Mouse (Mus musculus): ENCODE results near the gene Vmn2r77. TPM values are rescaled to one million over a fixed set of nuclear protein-coding genes. Genes with fewer than 3 reads are reported as not detected.
"Not testable (repeated sequence)": the region's sequence is repeated elsewhere in the genome, so short reads cannot be mapped to it uniquely, and the experiment has no call there.

The Vmn2r77 gene
- not detected in 2 replicates for polyA plus RNA-seq (2014; fragmentation: Nextera tagmentation; extraction: Ambion mirVana)

GRCm38 (mm10) chr7:86794727-86795126 is at the start of gene Vmn2r77:
Gene Vmn2r77 (plus strand): TSS chr7:86795027.
- DNase-seq (ENCODE audit: low spot score), result no peak
- no peaks in the 10 kb centered on the region for H3K4me1 ChIP-seq (replicated peaks; ENCODE audit: control insufficient read depth, insufficient read depth, low read length)
- H3K9ac ChIP-seq, result no peak within 1 kb of the TSS
- no peak within 1 kb of the TSS for H3K4me3 ChIP-seq (replicated peaks; ENCODE audit: low read length)
- no peak within 1 kb of the TSS for H3K4me2 ChIP-seq (replicated peaks)
- H3K36me3 ChIP-seq (replicated peaks; ENCODE audit: control insufficient read depth, insufficient read depth), result no peaks in the 10 kb centered on the region
- no peak within 1 kb of the TSS for H3K27ac ChIP-seq
- no peaks in the 10 kb centered on the region for H3K27me3 ChIP-seq (ENCODE audit: control insufficient read depth, insufficient read depth, low read length)
- no peak for ATAC-seq (ENCODE audit: low FRiP score)
- no peaks in the 10 kb centered on the region for H3K9me3 ChIP-seq (ENCODE audit: control insufficient read depth, low read length)

GRCm38 (mm10) chr7:86760751-86761150 is 34.1 kb upstream of the Vmn2r77 start:
- WGBS, result 87% methylated on average over 1 of the region's 1 CpGs
- no peak for ATAC-seq (ENCODE audit: low FRiP score)
- no peak overlapping the region for H3K27ac ChIP-seq

GRCm38 (mm10) chr7:86764628-86765027 is 30.2 kb upstream of the Vmn2r77 start:
- H3K9me3 ChIP-seq (ENCODE audit: control insufficient read depth, low read length), result no peaks in the 10 kb centered on the region
- no peaks in the 10 kb centered on the region for H3K36me3 ChIP-seq (replicated peaks; ENCODE audit: control insufficient read depth, insufficient read depth)
- H3K4me2 ChIP-seq (replicated peaks), result no peak overlapping the region
- no peaks in the 10 kb centered on the region for H3K4me1 ChIP-seq (replicated peaks; ENCODE audit: control insufficient read depth, insufficient read depth, low read length)
- ATAC-seq (ENCODE audit: low FRiP score) (no peak), DNase-seq (ENCODE audit: low spot score) (no peak)
- H3K27me3 ChIP-seq (ENCODE audit: control insufficient read depth, insufficient read depth, low read length), result no peaks in the 10 kb centered on the region
- H3K4me3 ChIP-seq (replicated peaks; ENCODE audit: low read length), result no peak overlapping the region
- no peak overlapping the region for H3K9ac ChIP-seq
- no peak overlapping the region for H3K27ac ChIP-seq

More at GRCm38 (mm10) chr7:86760751-86761150, 34.1 kb upstream of the Vmn2r77 start:
- Histone ChIP-seq H3K9ac (no peak overlapping the region), H3K4me1 (replicated peaks; ENCODE audit: control insufficient read depth, insufficient read depth, low read length) (no peaks in the 10 kb centered on the region), H3K27me3 (ENCODE audit: control insufficient read depth, insufficient read depth, low read length) (no peaks in the 10 kb centered on the region), H3K4me3 (replicated peaks; ENCODE audit: low read length) (no peak overlapping the region), H3K4me2 (replicated peaks) (no peak overlapping the region), H3K36me3 (replicated peaks; ENCODE audit: control insufficient read depth, insufficient read depth) (no peaks in the 10 kb centered on the region), H3K9me3 (ENCODE audit: control insufficient read depth, low read length) (no peaks in the 10 kb centered on the region)
- DNase-seq (ENCODE audit: low spot score), result no peak

GRCm38 (mm10) chr7:86771621-86772020 is 23.2 kb upstream of the Vmn2r77 start:
- Histone ChIP-seq H3K36me3 (replicated peaks; ENCODE audit: control insufficient read depth, insufficient read depth) (no peaks in the 10 kb centered on the region), H3K4me2 (replicated peaks) (no peak overlapping the region), H3K4me3 (replicated peaks; ENCODE audit: low read length) (no peak overlapping the region), H3K27ac (no peak overlapping the region), H3K27me3 (ENCODE audit: control insufficient read depth, insufficient read depth, low read length) (no peaks in the 10 kb centered on the region), H3K9ac (no peak overlapping the region), H3K9me3 (ENCODE audit: control insufficient read depth, low read length) (no peaks in the 10 kb centered on the region), H3K4me1 (replicated peaks; ENCODE audit: control insufficient read depth, insufficient read depth, low read length) (0 out of 2 replicates have a peak, but pooled peaks cover 3% of the 10 kb centered on the region)
- 87% methylated on average over 3 of the region's 3 CpGs for WGBS
- ATAC-seq (ENCODE audit: low FRiP score), result no peak
- no peak for DNase-seq (ENCODE audit: low spot score)

GRCm38 (mm10) chr7:86775617-86776325 is 19.1 kb upstream of the Vmn2r77 start, which contains the start of gene Folh1:
Gene Folh1 (minus strand): TSS chr7:86775943.
- ATAC-seq (ENCODE audit: low FRiP score) (peak; percentile 70; the same call in 1 of the 2 replicates), DNase-seq (ENCODE audit: low spot score) (peak; percentile 38)
- Histone ChIP-seq H3K4me1 (replicated peaks; ENCODE audit: control insufficient read depth, insufficient read depth, low read length) (0 out of 2 replicates have a peak, but pooled peaks cover 3% of the 10 kb centered on the region), H3K27ac (no peak within 1 kb of the TSS), H3K9me3 (ENCODE audit: control insufficient read depth, low read length) (no peaks in the 10 kb centered on the region), H3K4me2 (replicated peaks) (peak within 1 kb of the TSS; percentile 46), H3K4me3 (replicated peaks; ENCODE audit: low read length) (peak within 1 kb of the TSS; percentile 16), H3K27me3 (ENCODE audit: control insufficient read depth, insufficient read depth, low read length) (no peaks in the 10 kb centered on the region), H3K36me3 (replicated peaks; ENCODE audit: control insufficient read depth, insufficient read depth) (no peaks in the 10 kb centered on the region), H3K9ac (0 out of 2 replicates have a peak within 1 kb of the TSS, but pooled peaks have one; percentile 4)
- 4% methylated on average over 11 of the region's 11 CpGs for WGBS

- not testable (repeated sequence) for ATAC-seq (ENCODE audit: low FRiP score); H3K27ac ChIP-seq; DNase-seq (ENCODE audit: low spot score); H3K4me3 ChIP-seq (replicated peaks; ENCODE audit: low read length); H3K4me2 ChIP-seq (replicated peaks); H3K27me3 ChIP-seq (ENCODE audit: control insufficient read depth, insufficient read depth, low read length); H3K9me3 ChIP-seq (ENCODE audit: control insufficient read depth, low read length); H3K36me3 ChIP-seq (replicated peaks; ENCODE audit: control insufficient read depth, insufficient read depth); H3K4me1 ChIP-seq (replicated peaks; ENCODE audit: control insufficient read depth, insufficient read depth, low read length); H3K9ac ChIP-seq
- 83% methylated on average over 3 of the region's 5 CpGs for WGBS
Observed at GRCm38 (mm10) chr7:86815241-86815640, 20.4 kb downstream of the Vmn2r77 start.

GRCm38 (mm10) chr7:86815716-86816115 is 20.9 kb downstream of the Vmn2r77 start:
- not testable (repeated sequence) for H3K4me1 ChIP-seq (replicated peaks; ENCODE audit: control insufficient read depth, insufficient read depth, low read length); H3K27ac ChIP-seq; DNase-seq (ENCODE audit: low spot score); H3K27me3 ChIP-seq (ENCODE audit: control insufficient read depth, insufficient read depth, low read length); H3K9me3 ChIP-seq (ENCODE audit: control insufficient read depth, low read length); H3K36me3 ChIP-seq (replicated peaks; ENCODE audit: control insufficient read depth, insufficient read depth); H3K4me3 ChIP-seq (replicated peaks; ENCODE audit: low read length); H3K4me2 ChIP-seq (replicated peaks); H3K9ac ChIP-seq; ATAC-seq (ENCODE audit: low FRiP score)
- 83% methylated on average over 6 of the region's 6 CpGs for WGBS

- Histone ChIP-seq H3K4me3 (replicated peaks; ENCODE audit: low read length) (no peak overlapping the region), H3K9me3 (ENCODE audit: control insufficient read depth, low read length) (no peaks in the 10 kb centered on the region), H3K36me3 (replicated peaks; ENCODE audit: control insufficient read depth, insufficient read depth) (no peaks in the 10 kb centered on the region), H3K4me2 (replicated peaks) (no peak overlapping the region), H3K9ac (no peak overlapping the region), H3K27ac (no peak overlapping the region), H3K27me3 (ENCODE audit: control insufficient read depth, insufficient read depth, low read length) (no peaks in the 10 kb centered on the region), H3K4me1 (replicated peaks; ENCODE audit: control insufficient read depth, insufficient read depth, low read length) (no peaks in the 10 kb centered on the region)
- 86% methylated on average over 1 of the region's 1 CpGs for WGBS
- DNase-seq (ENCODE audit: low spot score) (no peak), ATAC-seq (ENCODE audit: low FRiP score) (no peak)
Observed at GRCm38 (mm10) chr7:86816466-86816865, 21.6 kb downstream of the Vmn2r77 start.

Measured in hindbrain, embryonic 14.5 days (tissue).